Mouse (Mus musculus): ENCODE results near the gene Rela.

Gene Rela

GRCm38 (mm10) chr19:5607705-5608410, 29.4 kb upstream of the Rela start:
- no peak overlapping the region for H3K4me3 ChIP-seq (replicated peaks; ENCODE audit: low read length)
- peaks cover 77% of the 10 kb centered on the region for H3K4me1 ChIP-seq (replicated peaks; ENCODE audit: low read depth, low read length)
- peaks cover 63% of the 10 kb centered on the region for H3K36me3 ChIP-seq (ENCODE audit: insufficient read depth, low read length)
- no peak for TF ChIP-seq CTCF (conservative IDR thresholded peaks at IDR 0.05; ENCODE audit: low read length)
- H3K9me3 ChIP-seq (ENCODE audit: low read length) = no peaks in the 10 kb centered on the region
- H3K27me3 ChIP-seq (ENCODE audit: insufficient read depth, low read length) = no peaks in the 10 kb centered on the region

GRCm38 (mm10) chr19:5608707-5609106, 28.6 kb upstream of the Rela start:
- H3K4me1 ChIP-seq (replicated peaks; ENCODE audit: low read depth, low read length) = peaks cover 69% of the 10 kb centered on the region
- peaks cover 54% of the 10 kb centered on the region for H3K36me3 ChIP-seq (ENCODE audit: insufficient read depth, low read length)
- no peaks in the 10 kb centered on the region for H3K27me3 ChIP-seq (ENCODE audit: insufficient read depth, low read length)
- H3K9me3 ChIP-seq (ENCODE audit: low read length) = no peaks in the 10 kb centered on the region
- H3K4me3 ChIP-seq (replicated peaks; ENCODE audit: low read length) = peak overlapping the region; percentile 93
- no peak for TF ChIP-seq POU5F1 (IDR thresholded peaks at IDR 0.05; ENCODE audit: borderline replicate concordance, low read length)
- no peak for TF ChIP-seq CTCF (conservative IDR thresholded peaks at IDR 0.05; ENCODE audit: low read length)
- no peak for TF ChIP-seq NANOG (IDR thresholded peaks at IDR 0.05; ENCODE audit: borderline replicate concordance, low read length)

GRCm38 (mm10) chr19:5609171-5609546, 28.1 kb upstream of the Rela start:
- no peak for TF ChIP-seq NANOG (IDR thresholded peaks at IDR 0.05; ENCODE audit: borderline replicate concordance, low read length)
- TF ChIP-seq POU5F1 (IDR thresholded peaks at IDR 0.05; ENCODE audit: borderline replicate concordance, low read length) = no peak
- TF ChIP-seq CTCF (conservative IDR thresholded peaks at IDR 0.05; ENCODE audit: low read length) = no peak
- Histone ChIP-seq H3K9me3 (ENCODE audit: low read length) (no peaks in the 10 kb centered on the region), H3K27me3 (ENCODE audit: insufficient read depth, low read length) (no peaks in the 10 kb centered on the region), H3K4me3 (replicated peaks; ENCODE audit: low read length) (peak overlapping the region; percentile 93), H3K4me1 (replicated peaks; ENCODE audit: low read depth, low read length) (peaks cover 64% of the 10 kb centered on the region), H3K36me3 (ENCODE audit: insufficient read depth, low read length) (peaks cover 50% of the 10 kb centered on the region)

- no peaks in the 10 kb centered on the region for H3K9me3 ChIP-seq (ENCODE audit: low read length)
- H3K4me3 ChIP-seq (replicated peaks; ENCODE audit: low read length) = peak within 1 kb of the TSS; percentile 93
- peaks cover 58% of the 10 kb centered on the region for H3K4me1 ChIP-seq (replicated peaks; ENCODE audit: low read depth, low read length)
- no peaks in the 10 kb centered on the region for H3K27me3 ChIP-seq (ENCODE audit: insufficient read depth, low read length)
- peaks cover 44% of the 10 kb centered on the region for H3K36me3 ChIP-seq (ENCODE audit: insufficient read depth, low read length)
- no peak for TF ChIP-seq NANOG (IDR thresholded peaks at IDR 0.05; ENCODE audit: borderline replicate concordance, low read length)
- no peak for TF ChIP-seq POU5F1 (IDR thresholded peaks at IDR 0.05; ENCODE audit: borderline replicate concordance, low read length)
- no peak for TF ChIP-seq CTCF (conservative IDR thresholded peaks at IDR 0.05; ENCODE audit: low read length)
These were observed 27.5 kb upstream of the Rela start, which contains the start of gene Kat5 for GRCm38 (mm10) chr19:5609547-5610404. TSS of gene Kat5 (minus strand) at chr19:5610237.

- H3K9me3 ChIP-seq (ENCODE audit: low read length) = no peaks in the 10 kb centered on the region
- no peaks in the 10 kb centered on the region for H3K27me3 ChIP-seq (ENCODE audit: insufficient read depth, low read length)
- peaks cover 22% of the 10 kb centered on the region for H3K36me3 ChIP-seq (ENCODE audit: insufficient read depth, low read length)
- no peak for TF ChIP-seq CTCF (conservative IDR thresholded peaks at IDR 0.05; ENCODE audit: low read length)
- no peak for TF ChIP-seq POU5F1 (IDR thresholded peaks at IDR 0.05; ENCODE audit: borderline replicate concordance, low read length)
- TF ChIP-seq NANOG (IDR thresholded peaks at IDR 0.05; ENCODE audit: borderline replicate concordance, low read length) = no peak
- H3K4me1 ChIP-seq (replicated peaks; ENCODE audit: low read depth, low read length) = peaks cover 45% of the 10 kb centered on the region
- H3K4me3 ChIP-seq (replicated peaks; ENCODE audit: low read length) = no peak overlapping the region
These were observed 25.3 kb upstream of the Rela start for GRCm38 (mm10) chr19:5611973-5612372.

GRCm38 (mm10) chr19:5612762-5613411, 24.4 kb upstream of the Rela start:
- no peak for TF ChIP-seq POU5F1 (IDR thresholded peaks at IDR 0.05; ENCODE audit: borderline replicate concordance, low read length)
- no peak for TF ChIP-seq NANOG (IDR thresholded peaks at IDR 0.05; ENCODE audit: borderline replicate concordance, low read length)
- no peak for TF ChIP-seq CTCF (conservative IDR thresholded peaks at IDR 0.05; ENCODE audit: low read length)
- no peaks in the 10 kb centered on the region for H3K9me3 ChIP-seq (ENCODE audit: low read length)
- peaks cover 50% of the 10 kb centered on the region for H3K4me1 ChIP-seq (replicated peaks; ENCODE audit: low read depth, low read length)
- no peaks in the 10 kb centered on the region for H3K27me3 ChIP-seq (ENCODE audit: insufficient read depth, low read length)
- peaks cover 12% of the 10 kb centered on the region for H3K36me3 ChIP-seq (ENCODE audit: insufficient read depth, low read length)
- H3K4me3 ChIP-seq (replicated peaks; ENCODE audit: low read length) = no peak overlapping the region

- Histone ChIP-seq H3K9me3 (ENCODE audit: low read length) (no peaks in the 10 kb centered on the region), H3K4me3 (replicated peaks; ENCODE audit: low read length) (no peak overlapping the region), H3K4me1 (replicated peaks; ENCODE audit: low read depth, low read length) (peaks cover 41% of the 10 kb centered on the region), H3K27me3 (ENCODE audit: insufficient read depth, low read length) (no peaks in the 10 kb centered on the region), H3K36me3 (ENCODE audit: insufficient read depth, low read length) (no peaks in the 10 kb centered on the region)
- no peak for TF ChIP-seq POU5F1 (IDR thresholded peaks at IDR 0.05; ENCODE audit: borderline replicate concordance, low read length)
- no peak for TF ChIP-seq NANOG (IDR thresholded peaks at IDR 0.05; ENCODE audit: borderline replicate concordance, low read length)
- no peak for TF ChIP-seq CTCF (conservative IDR thresholded peaks at IDR 0.05; ENCODE audit: low read length)
These were observed 22.3 kb upstream of the Rela start for GRCm38 (mm10) chr19:5614953-5615352.

GRCm38 (mm10) chr19:5620007-5620406, 17.3 kb upstream of the Rela start:
- Histone ChIP-seq H3K4me3 (replicated peaks; ENCODE audit: low read length) (no peak overlapping the region), H3K36me3 (ENCODE audit: insufficient read depth, low read length) (no peaks in the 10 kb centered on the region), H3K9me3 (ENCODE audit: low read length) (no peaks in the 10 kb centered on the region), H3K4me1 (replicated peaks; ENCODE audit: low read depth, low read length) (peaks cover 24% of the 10 kb centered on the region), H3K27me3 (ENCODE audit: insufficient read depth, low read length) (no peaks in the 10 kb centered on the region)
- TF ChIP-seq CTCF (conservative IDR thresholded peaks at IDR 0.05; ENCODE audit: low read length) = no peak
- TF ChIP-seq POU5F1 (IDR thresholded peaks at IDR 0.05; ENCODE audit: borderline replicate concordance, low read length) = no peak
- no peak for TF ChIP-seq NANOG (IDR thresholded peaks at IDR 0.05; ENCODE audit: borderline replicate concordance, low read length)

Data from E14TG2a.4 (cell line).